Mouse (Mus musculus): ENCODE data around the gene Pkn1. TPM values are rescaled to one million over a fixed set of nuclear protein-coding genes. Genes with fewer than 3 reads are reported as not detected.

Pkn1 gene
- polyA plus RNA-seq, 1 experiment = 13.3 TPM

DNA sequence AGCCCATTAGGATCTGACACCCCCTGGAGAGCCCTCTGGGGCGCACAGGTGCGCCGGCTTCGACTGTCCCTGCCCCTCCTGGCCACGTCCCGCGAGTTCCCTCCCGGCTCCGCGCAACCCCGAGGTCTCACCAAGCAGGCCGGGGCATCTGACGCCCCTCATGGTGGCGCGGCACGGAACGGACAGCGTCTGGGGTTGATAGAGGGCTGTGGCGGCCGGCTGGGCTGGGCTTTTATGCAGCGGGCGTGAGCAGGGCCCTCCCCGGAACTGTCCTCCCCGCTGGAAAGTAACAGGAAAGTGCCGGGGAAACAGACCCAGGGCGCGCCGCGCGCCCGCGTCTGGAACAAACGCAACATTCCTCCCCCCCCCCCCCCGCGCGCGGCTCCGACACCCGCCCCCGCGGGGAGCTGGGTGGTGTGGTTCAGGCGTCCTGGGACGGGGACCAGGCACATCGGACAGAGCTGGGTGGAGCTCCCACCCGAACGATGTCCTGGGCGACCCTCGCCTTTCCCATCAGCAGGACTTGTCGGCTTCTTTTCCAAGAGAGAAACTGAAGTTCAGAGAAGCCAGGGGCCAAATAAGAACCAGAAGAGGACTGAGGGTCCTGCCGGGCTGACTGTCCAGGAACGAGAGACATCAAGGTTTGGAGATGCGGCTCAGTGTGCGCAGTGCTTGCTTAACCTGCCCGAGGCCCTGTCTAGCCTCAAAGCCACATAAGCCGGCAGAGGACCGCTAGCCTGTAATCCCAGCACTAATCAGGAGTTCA, 42.2 kb upstream of the Pkn1 start, which contains the start of gene Adgre5:
Gene Adgre5, minus strand, starts transcription at position 351 of the 766 bp plus-strand sequence.
- H3K27ac ChIP-seq (ENCODE audit: control insufficient read depth, insufficient read depth, low read depth, low read length) = peak within 1 kb of the TSS; percentile 59
- H3K4me1 ChIP-seq (ENCODE audit: control insufficient read depth, insufficient read depth, low read length) = peaks cover 23% of the 10 kb centered on the region
- H3K36me3 ChIP-seq (ENCODE audit: control insufficient read depth, insufficient read depth, low read length) = no peaks in the 10 kb centered on the region
- no peak; the same call in 1 of the 2 replicates for TF ChIP-seq POLR2A (IDR thresholded peaks at IDR 0.05; ENCODE audit: control insufficient read depth, low read depth, low read length)
- TF ChIP-seq CTCF (IDR thresholded peaks at IDR 0.05; ENCODE audit: control insufficient read depth, insufficient read depth, insufficient replicate concordance, low read depth, low read length) = no peak
- H3K4me3 ChIP-seq (ENCODE audit: control insufficient read depth, low read depth, low read length) = peak within 1 kb of the TSS; percentile 87
- H3K27me3 ChIP-seq (ENCODE audit: control insufficient read depth, insufficient read depth, low read length) = no peaks in the 10 kb centered on the region

DNA sequence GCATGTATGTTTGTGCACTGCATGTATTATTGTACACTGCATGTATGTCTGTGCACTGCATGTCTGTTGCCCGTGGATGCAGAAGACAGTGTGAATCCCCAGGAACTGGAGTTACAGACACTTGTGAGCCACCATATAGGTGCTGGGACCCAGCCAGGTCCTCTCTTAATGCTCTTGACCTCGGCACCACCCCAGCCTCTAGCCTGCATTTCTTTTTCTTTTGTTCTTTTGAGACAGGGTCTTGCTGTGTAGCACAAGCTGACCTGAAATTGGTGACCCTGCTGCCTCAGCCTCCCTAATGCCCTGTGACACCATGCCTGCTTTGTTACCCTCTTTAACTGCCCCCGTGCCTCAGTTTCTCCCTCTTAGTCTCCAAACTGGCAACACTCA, 41.6 kb upstream of the Pkn1 start:
- Histone ChIP-seq H3K36me3 (ENCODE audit: control insufficient read depth, insufficient read depth, low read length) (no peaks in the 10 kb centered on the region), H3K4me3 (ENCODE audit: control insufficient read depth, low read depth, low read length) (peak overlapping the region; percentile 87), H3K27ac (ENCODE audit: control insufficient read depth, insufficient read depth, low read depth, low read length) (peak overlapping the region; percentile 59), H3K4me1 (ENCODE audit: control insufficient read depth, insufficient read depth, low read length) (peaks cover 23% of the 10 kb centered on the region), H3K27me3 (ENCODE audit: control insufficient read depth, insufficient read depth, low read length) (no peaks in the 10 kb centered on the region)
- no peak for TF ChIP-seq CTCF (IDR thresholded peaks at IDR 0.05; ENCODE audit: control insufficient read depth, insufficient read depth, insufficient replicate concordance, low read depth, low read length)
- TF ChIP-seq POLR2A (IDR thresholded peaks at IDR 0.05; ENCODE audit: control insufficient read depth, low read depth, low read length) = no peak

DNA sequence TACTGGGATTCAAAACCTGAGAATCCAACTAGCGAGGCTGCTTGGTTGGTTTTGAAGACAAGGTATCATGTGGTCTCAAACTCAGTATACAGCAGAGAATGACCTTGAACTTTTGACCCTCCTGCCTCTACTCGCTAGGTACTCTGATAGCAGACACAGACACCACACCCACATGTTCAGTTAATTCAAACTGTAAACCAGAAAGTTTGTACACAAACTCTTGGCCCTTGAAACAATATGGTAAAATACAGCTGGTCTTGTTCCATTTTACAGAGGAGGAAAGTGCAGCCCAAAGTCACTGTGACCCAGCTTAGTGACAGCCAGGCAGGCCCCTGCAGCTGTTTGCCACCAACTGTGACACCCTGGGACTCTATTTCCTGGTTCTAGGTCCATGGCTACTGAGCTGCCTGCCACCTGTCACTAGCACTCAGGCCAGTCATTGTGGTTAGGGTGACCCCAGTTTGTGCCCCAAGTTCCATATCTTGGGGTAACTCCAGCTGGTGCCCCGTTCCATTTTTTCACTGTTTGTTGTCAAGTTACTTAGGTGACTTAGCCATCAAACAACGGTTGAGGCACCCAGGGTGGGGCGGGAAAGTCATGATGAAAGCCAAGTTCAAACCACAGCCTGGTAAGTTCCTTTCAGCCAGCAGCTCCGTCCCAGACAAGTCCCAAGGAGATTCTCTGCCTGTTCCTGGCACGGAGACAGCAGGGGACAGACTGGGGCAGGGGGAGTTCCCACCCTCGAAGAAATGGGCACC, 40.9 kb upstream of the Pkn1 start:
- Histone ChIP-seq H3K27ac (ENCODE audit: control insufficient read depth, insufficient read depth, low read depth, low read length) (no peak overlapping the region), H3K27me3 (ENCODE audit: control insufficient read depth, insufficient read depth, low read length) (no peaks in the 10 kb centered on the region), H3K36me3 (ENCODE audit: control insufficient read depth, insufficient read depth, low read length) (no peaks in the 10 kb centered on the region), H3K4me3 (ENCODE audit: control insufficient read depth, low read depth, low read length) (no peak overlapping the region), H3K4me1 (ENCODE audit: control insufficient read depth, insufficient read depth, low read length) (peaks cover 23% of the 10 kb centered on the region)
- TF ChIP-seq POLR2A (IDR thresholded peaks at IDR 0.05; ENCODE audit: control insufficient read depth, low read depth, low read length) = no peak
- TF ChIP-seq CTCF (IDR thresholded peaks at IDR 0.05; ENCODE audit: control insufficient read depth, insufficient read depth, insufficient replicate concordance, low read depth, low read length) = no peak

DNA sequence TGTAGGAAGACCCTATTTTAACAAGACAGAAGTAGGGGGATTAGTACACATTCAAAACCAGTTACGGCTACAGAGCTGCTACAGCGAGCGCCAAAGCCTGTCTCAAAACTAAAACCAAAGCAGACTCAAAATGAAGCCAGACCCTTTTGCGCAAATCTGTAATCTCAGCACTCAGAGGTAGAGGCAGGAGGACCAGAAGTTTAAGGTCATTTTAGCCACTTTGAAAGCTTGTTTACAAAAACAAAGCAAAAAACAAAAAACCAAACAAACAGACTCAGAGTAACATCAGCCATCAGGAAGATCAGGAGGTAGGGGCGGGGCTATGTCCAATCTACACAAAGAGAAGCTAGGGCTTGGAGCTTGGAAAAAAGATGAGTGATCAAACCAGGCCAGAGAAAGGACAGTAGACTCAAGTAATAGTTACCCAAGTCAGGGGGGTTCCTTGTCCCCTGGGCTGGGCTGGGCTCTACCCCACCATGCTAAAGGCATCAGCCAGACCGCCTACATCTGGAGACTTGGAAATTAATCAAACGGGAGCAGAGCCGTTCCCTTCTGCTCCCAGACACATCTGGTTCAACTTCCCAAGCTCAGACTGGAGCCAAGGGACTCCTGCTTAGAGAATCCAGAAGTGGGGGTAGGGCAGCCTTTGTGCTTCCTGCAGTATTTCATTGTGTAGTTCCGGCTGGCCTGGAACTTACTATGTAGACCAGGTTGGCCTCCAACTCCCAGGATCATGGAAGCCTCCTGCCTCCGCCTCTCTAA, 40.2 kb upstream of the Pkn1 start:
- Histone ChIP-seq H3K4me3 (ENCODE audit: control insufficient read depth, low read depth, low read length) (no peak overlapping the region), H3K27me3 (ENCODE audit: control insufficient read depth, insufficient read depth, low read length) (no peaks in the 10 kb centered on the region), H3K4me1 (ENCODE audit: control insufficient read depth, insufficient read depth, low read length) (peaks cover 23% of the 10 kb centered on the region), H3K36me3 (ENCODE audit: control insufficient read depth, insufficient read depth, low read length) (no peaks in the 10 kb centered on the region), H3K27ac (ENCODE audit: control insufficient read depth, insufficient read depth, low read depth, low read length) (no peak overlapping the region)
- TF ChIP-seq POLR2A (IDR thresholded peaks at IDR 0.05; ENCODE audit: control insufficient read depth, low read depth, low read length) = no peak
- no peak for TF ChIP-seq CTCF (IDR thresholded peaks at IDR 0.05; ENCODE audit: control insufficient read depth, insufficient read depth, insufficient replicate concordance, low read depth, low read length)

DNA sequence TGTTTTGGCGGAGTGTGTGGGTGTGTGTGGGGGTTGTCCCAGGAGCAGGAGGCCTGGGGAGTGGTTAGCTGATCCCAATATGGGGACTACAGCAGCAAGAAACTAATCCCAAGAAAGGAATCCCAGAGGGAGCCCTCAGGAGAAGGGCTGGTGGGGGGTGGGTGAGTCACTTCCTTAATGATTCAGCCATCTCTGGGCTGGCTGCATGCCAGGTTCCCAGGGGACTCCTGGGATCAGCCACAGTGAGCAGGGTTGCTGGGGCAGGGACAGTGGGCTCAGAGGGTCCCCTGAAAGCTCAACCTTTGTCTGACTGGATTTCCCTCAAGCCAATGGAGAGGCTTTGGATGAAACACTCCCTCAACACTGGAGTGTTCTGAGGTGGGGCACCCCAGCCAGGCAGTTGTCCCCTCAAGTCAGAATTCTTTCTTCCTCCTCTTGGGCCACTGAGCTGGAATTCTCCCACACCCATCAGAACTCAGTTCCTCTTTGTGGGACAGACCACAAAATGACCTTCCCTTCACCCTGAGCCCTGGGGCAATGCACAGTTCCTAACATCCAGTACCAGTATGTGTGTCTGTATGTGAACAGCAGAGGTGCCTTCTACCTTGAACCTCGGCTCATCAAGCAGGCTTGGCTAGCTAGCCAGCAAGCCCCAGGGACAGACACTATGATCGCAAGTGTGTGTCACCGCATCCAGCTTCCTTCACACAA, 39.0 kb upstream of the Pkn1 start:
- no peaks in the 10 kb centered on the region for H3K27me3 ChIP-seq (ENCODE audit: control insufficient read depth, insufficient read depth, low read length)
- peaks cover 23% of the 10 kb centered on the region for H3K4me1 ChIP-seq (ENCODE audit: control insufficient read depth, insufficient read depth, low read length)
- no peak overlapping the region for H3K4me3 ChIP-seq (ENCODE audit: control insufficient read depth, low read depth, low read length)
- H3K36me3 ChIP-seq (ENCODE audit: control insufficient read depth, insufficient read depth, low read length) = no peaks in the 10 kb centered on the region
- H3K27ac ChIP-seq (ENCODE audit: control insufficient read depth, insufficient read depth, low read depth, low read length) = no peak overlapping the region
- no peak for TF ChIP-seq CTCF (IDR thresholded peaks at IDR 0.05; ENCODE audit: control insufficient read depth, insufficient read depth, insufficient replicate concordance, low read depth, low read length)
- no peak for TF ChIP-seq POLR2A (IDR thresholded peaks at IDR 0.05; ENCODE audit: control insufficient read depth, low read depth, low read length)

DNA sequence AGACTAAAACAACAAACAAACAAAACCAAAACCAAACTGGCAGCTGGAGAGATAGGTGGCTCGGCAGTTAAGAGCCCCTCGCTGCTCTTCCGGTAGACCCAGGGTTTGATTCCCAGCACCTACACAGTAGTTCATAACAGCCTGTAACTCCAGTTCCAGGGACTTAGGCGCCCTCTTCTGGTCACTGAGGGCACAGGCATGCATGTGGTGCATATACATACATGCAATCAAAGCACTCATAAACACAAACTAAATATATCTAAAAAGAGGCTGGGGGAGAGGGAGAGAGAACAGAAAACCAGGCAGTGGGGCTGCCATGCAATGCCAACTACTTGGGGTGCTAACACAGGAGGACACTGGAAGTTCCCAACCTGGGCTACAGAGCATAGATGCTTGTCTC, 38.4 kb upstream of the Pkn1 start:
- Histone ChIP-seq H3K27me3 (ENCODE audit: control insufficient read depth, insufficient read depth, low read length) (no peaks in the 10 kb centered on the region), H3K36me3 (ENCODE audit: control insufficient read depth, insufficient read depth, low read length) (no peaks in the 10 kb centered on the region), H3K4me3 (ENCODE audit: control insufficient read depth, low read depth, low read length) (no peak overlapping the region), H3K4me1 (ENCODE audit: control insufficient read depth, insufficient read depth, low read length) (peaks cover 23% of the 10 kb centered on the region), H3K27ac (ENCODE audit: control insufficient read depth, insufficient read depth, low read depth, low read length) (no peak overlapping the region)
- TF ChIP-seq CTCF (IDR thresholded peaks at IDR 0.05; ENCODE audit: control insufficient read depth, insufficient read depth, insufficient replicate concordance, low read depth, low read length) (peak; percentile 57; the same call in 1 of the 2 replicates), POLR2A (IDR thresholded peaks at IDR 0.05; ENCODE audit: control insufficient read depth, low read depth, low read length) (no peak)

Data from testis, adult 2 months (tissue).